Mouse (Mus musculus): ENCODE measurements at regions not wholly inside any gene's neighbourhood (a gene's known extent, or its start where the extent isn't known, plus 50 kb on each side); places are given as distances from the start of the nearest gene placed in this dataset.

GRCm38 (mm10) chr14:96690923-96691322, 172.0 kb upstream of the Klhl1 start:
- no peaks in the 10 kb centered on the region for H3K9me3 ChIP-seq (ENCODE audit: control insufficient read depth, low read length)
- TF ChIP-seq EP300 (optimal IDR thresholded peaks at IDR 0.05) (no peak), CTCF (IDR thresholded peaks at IDR 0.05; ENCODE audit: low read depth) (no peak)
- H3K9ac ChIP-seq (ENCODE audit: low read length) = no peak overlapping the region
- H3K4me1 ChIP-seq (replicated peaks; ENCODE audit: control insufficient read depth, insufficient read depth) = no peaks in the 10 kb centered on the region
- no peak for DNase-seq (ENCODE audit: low spot score)
- ATAC-seq (ENCODE audit: low FRiP score, low TSS enrichment) = no peak
- 49% methylated on average over 1 of the region's 1 CpGs for WGBS
- H3K27ac ChIP-seq (replicated peaks) = no peak overlapping the region
- no peak overlapping the region for H3K4me2 ChIP-seq (replicated peaks; ENCODE audit: low read depth)
- H3K27me3 ChIP-seq (ENCODE audit: control insufficient read depth, insufficient read depth, low read length) = no peaks in the 10 kb centered on the region
- H3K4me3 ChIP-seq (ENCODE audit: low read depth, low read length) = no peak overlapping the region
- no peaks in the 10 kb centered on the region for H3K36me3 ChIP-seq (ENCODE audit: control insufficient read depth, insufficient read depth, low read length)

GRCm38 (mm10) chr14:96683943-96684342, 165.0 kb upstream of the Klhl1 start:
- no peaks in the 10 kb centered on the region for H3K27me3 ChIP-seq (ENCODE audit: control insufficient read depth, insufficient read depth, low read length)
- H3K4me3 ChIP-seq (ENCODE audit: low read depth, low read length) = no peak overlapping the region
- no peak for DNase-seq (ENCODE audit: low spot score)

GRCm38 (mm10) chr14:96681740-96682139, 162.8 kb upstream of the Klhl1 start:
- no peak overlapping the region for H3K4me2 ChIP-seq (replicated peaks; ENCODE audit: low read depth)
- no peak overlapping the region for H3K9ac ChIP-seq (ENCODE audit: low read length)
- ATAC-seq (ENCODE audit: low FRiP score, low TSS enrichment) (no peak), DNase-seq (ENCODE audit: low spot score) (no peak)
- no peak overlapping the region for H3K4me3 ChIP-seq (ENCODE audit: low read depth, low read length)
- no peaks in the 10 kb centered on the region for H3K9me3 ChIP-seq (ENCODE audit: control insufficient read depth, low read length)
- no peaks in the 10 kb centered on the region for H3K4me1 ChIP-seq (replicated peaks; ENCODE audit: control insufficient read depth, insufficient read depth)
- no peaks in the 10 kb centered on the region for H3K36me3 ChIP-seq (ENCODE audit: control insufficient read depth, insufficient read depth, low read length)
- TF ChIP-seq EP300 (optimal IDR thresholded peaks at IDR 0.05) (no peak), CTCF (IDR thresholded peaks at IDR 0.05; ENCODE audit: low read depth) (no peak)
- H3K27ac ChIP-seq (replicated peaks) = no peak overlapping the region
- no peaks in the 10 kb centered on the region for H3K27me3 ChIP-seq (ENCODE audit: control insufficient read depth, insufficient read depth, low read length)
- 42% methylated on average over 3 of the region's 3 CpGs for WGBS

More at GRCm38 (mm10) chr14:96683943-96684342, 165.0 kb upstream of the Klhl1 start:
- Histone ChIP-seq H3K36me3 (ENCODE audit: control insufficient read depth, insufficient read depth, low read length) (no peaks in the 10 kb centered on the region), H3K4me2 (replicated peaks; ENCODE audit: low read depth) (no peak overlapping the region), H3K4me1 (replicated peaks; ENCODE audit: control insufficient read depth, insufficient read depth) (no peaks in the 10 kb centered on the region), H3K9ac (ENCODE audit: low read length) (no peak overlapping the region), H3K9me3 (ENCODE audit: control insufficient read depth, low read length) (no peaks in the 10 kb centered on the region), H3K27ac (replicated peaks) (no peak overlapping the region)
- no peak for ATAC-seq (ENCODE audit: low FRiP score, low TSS enrichment)
- TF ChIP-seq EP300 (optimal IDR thresholded peaks at IDR 0.05) = no peak
- WGBS = 63% methylated on average over 5 of the region's 5 CpGs

- no peaks in the 10 kb centered on the region for H3K36me3 ChIP-seq (ENCODE audit: control insufficient read depth, insufficient read depth, low read length)
- H3K4me1 ChIP-seq (replicated peaks; ENCODE audit: control insufficient read depth, insufficient read depth) = no peaks in the 10 kb centered on the region
- DNase-seq (ENCODE audit: low spot score) = no peak
- ATAC-seq (ENCODE audit: low FRiP score, low TSS enrichment) = no peak
- TF ChIP-seq EP300 (optimal IDR thresholded peaks at IDR 0.05) (no peak), CTCF (IDR thresholded peaks at IDR 0.05; ENCODE audit: low read depth) (no peak)
- no peaks in the 10 kb centered on the region for H3K27me3 ChIP-seq (ENCODE audit: control insufficient read depth, insufficient read depth, low read length)
- WGBS = 49% methylated on average over 1 of the region's 1 CpGs
- no peak overlapping the region for H3K9ac ChIP-seq (ENCODE audit: low read length)
- no peaks in the 10 kb centered on the region for H3K9me3 ChIP-seq (ENCODE audit: control insufficient read depth, low read length)
- no peak overlapping the region for H3K4me3 ChIP-seq (ENCODE audit: low read depth, low read length)
- H3K27ac ChIP-seq (replicated peaks) = no peak overlapping the region
- no peak overlapping the region for H3K4me2 ChIP-seq (replicated peaks; ENCODE audit: low read depth)
These were observed 157.3 kb upstream of the Klhl1 start for GRCm38 (mm10) chr14:96676213-96676612.

- no peak overlapping the region for H3K4me3 ChIP-seq (ENCODE audit: low read depth, low read length)
- no peaks in the 10 kb centered on the region for H3K4me1 ChIP-seq (replicated peaks; ENCODE audit: control insufficient read depth, insufficient read depth)
- ATAC-seq (ENCODE audit: low FRiP score, low TSS enrichment) (no peak), DNase-seq (ENCODE audit: low spot score) (no peak)
- H3K9me3 ChIP-seq (ENCODE audit: control insufficient read depth, low read length) = no peaks in the 10 kb centered on the region
- TF ChIP-seq CTCF (IDR thresholded peaks at IDR 0.05; ENCODE audit: low read depth) (no peak), EP300 (optimal IDR thresholded peaks at IDR 0.05) (no peak)
- WGBS = 75% methylated on average over 2 of the region's 2 CpGs
- H3K4me2 ChIP-seq (replicated peaks; ENCODE audit: low read depth) = no peak overlapping the region
- no peaks in the 10 kb centered on the region for H3K27me3 ChIP-seq (ENCODE audit: control insufficient read depth, insufficient read depth, low read length)
- no peaks in the 10 kb centered on the region for H3K36me3 ChIP-seq (ENCODE audit: control insufficient read depth, insufficient read depth, low read length)
- H3K9ac ChIP-seq (ENCODE audit: low read length) = no peak overlapping the region
- H3K27ac ChIP-seq (replicated peaks) = no peak overlapping the region
These were observed 149.7 kb upstream of the Klhl1 start for GRCm38 (mm10) chr14:96668635-96669034.

- H3K36me3 ChIP-seq (ENCODE audit: control insufficient read depth, insufficient read depth, low read length) = no peaks in the 10 kb centered on the region
- WGBS = 93% methylated on average over 1 of the region's 1 CpGs
- ATAC-seq (ENCODE audit: low FRiP score, low TSS enrichment) (no peak), DNase-seq (ENCODE audit: low spot score) (no peak)
- no peaks in the 10 kb centered on the region for H3K9me3 ChIP-seq (ENCODE audit: control insufficient read depth, low read length)
- H3K4me2 ChIP-seq (replicated peaks; ENCODE audit: low read depth) = no peak overlapping the region
- no peaks in the 10 kb centered on the region for H3K27me3 ChIP-seq (ENCODE audit: control insufficient read depth, insufficient read depth, low read length)
- no peaks in the 10 kb centered on the region for H3K4me1 ChIP-seq (replicated peaks; ENCODE audit: control insufficient read depth, insufficient read depth)
- no peak overlapping the region for H3K4me3 ChIP-seq (ENCODE audit: low read depth, low read length)
- TF ChIP-seq CTCF (IDR thresholded peaks at IDR 0.05; ENCODE audit: low read depth) (no peak), EP300 (optimal IDR thresholded peaks at IDR 0.05) (no peak)
- H3K27ac ChIP-seq (replicated peaks) = no peak overlapping the region
- no peak overlapping the region for H3K9ac ChIP-seq (ENCODE audit: low read length)
These were observed 137.6 kb upstream of the Klhl1 start for GRCm38 (mm10) chr14:96656500-96656899.
